Mouse (Mus musculus) hindbrain, embryonic 14.5 days (tissue): ENCODE results near the gene Nek10. TPM values are rescaled to one million over a fixed set of nuclear protein-coding genes. Genes with fewer than 3 reads are reported as not detected.
"Not testable (repeated sequence)": the region's sequence is repeated elsewhere in the genome, so short reads cannot be mapped to it uniquely, and the experiment has no call there.

Experiments
- ATAC-seq: fragments of 200-750 bp; cut with Nextera tagmentation; 2 replicates; pipeline ENCODE4 v1.8.0; 2017; ENCODE audit warnings: moderate number of reproducible peaks, mild to moderate bottlenecking, moderate TSS enrichment, moderate library complexity; ENCODE audit not compliant: low FRiP score
- DNase-seq: peaks from one replicate; pipeline ENCODE4 v3.0.0-alpha.2; 2015; ENCODE audit warnings: low spot score
- H3K27ac ChIP-seq: fragments of 300-500 bp; sonication (generic); 2 replicates; pipeline ENCODE4 v1.5.1; 2014; ENCODE audit warnings: mild to moderate bottlenecking, moderate library complexity
- H3K27me3 ChIP-seq: fragments of 300-500 bp; sonication (generic); 2 replicates; pipeline ENCODE4 v1.6.1; 2014; ENCODE audit warnings: mild to moderate bottlenecking, low read length, mixed read lengths; ENCODE audit not compliant: control insufficient read depth, insufficient read depth
- H3K36me3 ChIP-seq: fragments of 300-500 bp; sonication (generic); replicated peaks from 2 replicates; pipeline ENCODE4 v1.6.1; 2014; ENCODE audit not compliant: control insufficient read depth, insufficient read depth
- H3K4me1 ChIP-seq: fragments of 300-500 bp; sonication (generic); replicated peaks from 2 replicates; pipeline ENCODE4 v1.6.1; 2014; ENCODE audit warnings: antibody characterized with exemption, low read length, mixed read lengths; ENCODE audit not compliant: control insufficient read depth, insufficient read depth
- H3K4me2 ChIP-seq: fragments of 300-500 bp; sonication (generic); replicated peaks from 2 replicates; pipeline ENCODE4 v1.6.1; 2014; ENCODE audit warnings: mild to moderate bottlenecking, moderate library complexity
- H3K4me3 ChIP-seq: fragments of 300-500 bp; sonication (generic); replicated peaks from 2 replicates; pipeline ENCODE4 v1.5.1; 2014; ENCODE audit warnings: mild to moderate bottlenecking, low read length
- H3K9ac ChIP-seq: fragments of 300-500 bp; sonication (generic); 2 replicates; pipeline ENCODE4 v1.6.1; 2014
- H3K9me3 ChIP-seq: fragments of 300-500 bp; sonication (generic); 2 replicates; pipeline ENCODE4 v1.6.1; 2016; ENCODE audit warnings: low read length; ENCODE audit not compliant: control insufficient read depth
- WGBS: fragments of 180-500 bp; shearing (Covaris S2); extraction: QIAGEN DNeasy Blood & Tissue Kit; methylation state at CpG from one replicate; pipeline ENCODE4 v1.1.7; 2014; 5-methylcytosine and 5-hydroxymethylcytosine counted together
- polyA plus RNA-seq: library from polyadenylated mRNA; unstranded; fragments of >200 nt; fragmentation: Nextera tagmentation; extraction: Ambion mirVana; gene quantifications from 2 replicates; pipeline ENCODE4 v1.2.1, GENCODE M21; 2014

Gene Nek10
- polyA plus RNA-seq, 1 experiment from 2014 or later: 0.25 TPM

GRCm38 (mm10) chr14:14959780-14960440 lies 156.7 kb downstream of the Nek10 start:
- 86% methylated on average over 2 of the region's 2 CpGs for WGBS
- H3K27ac ChIP-seq: peak overlapping the region; percentile 79
- H3K4me2 ChIP-seq: no peak overlapping the region
- peaks cover 10% of the 10 kb centered on the region; the same call in 1 of the 2 replicates for H3K4me1 ChIP-seq
- no peak overlapping the region for H3K9ac ChIP-seq
- no peak overlapping the region for H3K4me3 ChIP-seq
- no peaks in the 10 kb centered on the region for H3K27me3 ChIP-seq
- DNase-seq: no peak
- ATAC-seq: peak; percentile 78
- H3K36me3 ChIP-seq: no peaks in the 10 kb centered on the region
- no peaks in the 10 kb centered on the region for H3K9me3 ChIP-seq

DNA sequence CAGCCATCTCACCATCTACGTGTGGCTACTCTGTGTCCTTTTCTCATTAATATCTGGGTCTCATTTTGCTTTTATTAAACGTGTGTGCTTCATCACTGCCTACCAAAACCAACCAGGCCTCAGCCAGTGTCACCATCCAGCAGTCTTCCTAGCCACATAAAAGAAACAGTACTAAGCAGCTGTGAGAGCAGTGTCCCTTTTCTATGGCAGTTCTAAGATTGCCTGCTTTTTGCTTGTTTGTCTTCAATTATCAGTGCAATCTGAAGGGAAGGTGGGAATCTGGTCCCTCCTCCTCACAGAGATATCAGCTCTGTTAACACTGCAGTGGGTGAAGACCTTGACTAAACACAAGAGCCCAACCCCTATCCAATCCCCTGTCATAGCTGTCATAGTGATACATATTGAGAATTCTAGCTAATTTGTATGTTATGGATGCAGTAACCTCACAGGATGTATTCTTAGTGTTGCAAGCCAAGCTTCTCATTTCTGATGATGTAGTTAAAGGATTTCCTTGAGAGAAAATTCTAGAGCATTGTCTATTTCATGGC lies 157.3 kb downstream of the Nek10 start:
- H3K4me3 ChIP-seq: no peak overlapping the region
- no peaks in the 10 kb centered on the region for H3K9me3 ChIP-seq
- no peak overlapping the region for H3K9ac ChIP-seq
- peak overlapping the region; percentile 79 for H3K27ac ChIP-seq
- H3K36me3 ChIP-seq: no peaks in the 10 kb centered on the region
- H3K4me1 ChIP-seq: peaks cover 10% of the 10 kb centered on the region; the same call in 1 of the 2 replicates
- peak; percentile 62; the same call in 1 of the 2 replicates for ATAC-seq
- WGBS: 53% methylated on average over 2 of the region's 2 CpGs
- no peak overlapping the region for H3K4me2 ChIP-seq
- no peaks in the 10 kb centered on the region for H3K27me3 ChIP-seq
- no peak for DNase-seq

DNA sequence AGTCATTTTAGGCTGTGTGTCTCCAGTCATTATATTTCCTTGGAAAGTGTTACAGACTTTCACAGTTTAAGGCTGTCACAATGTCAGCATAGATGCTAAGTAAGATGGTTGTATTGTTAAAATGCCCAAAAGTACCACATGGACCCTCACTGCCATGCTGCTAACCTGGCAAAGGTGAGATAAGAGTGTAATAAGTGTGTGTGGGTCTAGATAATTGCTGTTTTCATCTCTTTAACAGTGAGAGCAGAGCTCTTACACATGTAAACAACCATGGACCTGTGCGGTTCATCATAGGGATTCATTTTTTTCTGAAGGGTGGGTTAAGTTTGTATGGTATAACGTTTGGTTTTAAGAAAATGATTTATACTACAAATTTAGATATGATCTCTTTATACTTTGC lies 167.4 kb downstream of the Nek10 start:
- H3K27ac ChIP-seq: no peak overlapping the region
- DNase-seq (no peak), ATAC-seq (no peak)
- H3K9ac ChIP-seq: no peak overlapping the region
- no peaks in the 10 kb centered on the region for H3K36me3 ChIP-seq
- no peaks in the 10 kb centered on the region for H3K4me1 ChIP-seq
- H3K27me3 ChIP-seq: no peaks in the 10 kb centered on the region
- H3K4me3 ChIP-seq: no peak overlapping the region
- H3K9me3 ChIP-seq: no peaks in the 10 kb centered on the region
- WGBS: 77% methylated on average over 2 of the region's 2 CpGs
- no peak overlapping the region for H3K4me2 ChIP-seq

DNA sequence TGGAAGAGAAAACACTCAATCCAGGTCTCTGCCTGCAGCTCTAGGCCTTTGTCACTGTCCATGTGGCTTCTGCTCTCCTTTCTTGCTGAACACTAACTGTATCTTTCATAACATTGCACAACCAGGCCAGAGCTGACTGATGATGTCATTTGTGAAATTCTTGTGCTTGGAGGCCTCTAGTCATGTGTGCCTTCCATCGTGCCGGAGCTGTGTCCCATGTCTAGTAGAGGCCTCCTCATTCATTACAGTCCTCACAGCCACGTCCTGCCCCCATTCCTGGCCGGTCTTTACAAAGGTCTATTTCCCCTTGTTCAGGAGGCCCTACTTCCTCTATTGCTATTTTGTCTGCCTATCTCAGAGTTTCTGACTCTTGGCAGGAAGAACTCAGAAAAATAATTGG lies 167.8 kb downstream of the Nek10 start:
- Histone ChIP-seq H3K27ac (no peak overlapping the region), H3K9ac (no peak overlapping the region), H3K27me3 (no peaks in the 10 kb centered on the region), H3K4me1 (no peaks in the 10 kb centered on the region), H3K4me2 (no peak overlapping the region), H3K9me3 (no peaks in the 10 kb centered on the region), H3K36me3 (no peaks in the 10 kb centered on the region), H3K4me3 (no peak overlapping the region)
- ATAC-seq (no peak), DNase-seq (no peak)
- WGBS: 75% methylated on average over 4 of the region's 4 CpGs

DNA sequence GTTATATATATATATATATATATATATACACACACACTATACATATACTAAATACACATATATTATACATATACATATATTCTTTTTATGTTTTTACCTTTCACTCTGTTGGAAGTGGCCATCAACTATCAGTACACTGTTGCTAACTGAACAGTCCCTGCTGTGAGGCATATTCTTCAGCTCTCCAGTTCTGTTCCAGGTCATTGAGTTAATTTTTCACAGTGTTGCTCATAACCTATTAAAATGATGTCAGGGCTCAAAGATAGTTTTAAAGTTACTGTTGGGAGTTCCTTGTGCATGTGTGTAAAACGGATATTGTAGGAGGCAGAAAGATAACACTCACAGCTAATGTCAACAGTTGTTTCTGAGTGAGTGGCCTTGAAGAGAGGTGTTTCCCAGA lies 170.9 kb downstream of the Nek10 start:
- Histone ChIP-seq H3K9me3 (no peaks in the 10 kb centered on the region), H3K27me3 (no peaks in the 10 kb centered on the region), H3K9ac (no peak overlapping the region), H3K4me2 (no peak overlapping the region), H3K27ac (no peak overlapping the region), H3K36me3 (no peaks in the 10 kb centered on the region), H3K4me1 (no peaks in the 10 kb centered on the region), H3K4me3 (no peak overlapping the region)
- DNase-seq: no peak
- WGBS: 51% methylated on average over 1 of the region's 1 CpGs
- no peak for ATAC-seq

DNA sequence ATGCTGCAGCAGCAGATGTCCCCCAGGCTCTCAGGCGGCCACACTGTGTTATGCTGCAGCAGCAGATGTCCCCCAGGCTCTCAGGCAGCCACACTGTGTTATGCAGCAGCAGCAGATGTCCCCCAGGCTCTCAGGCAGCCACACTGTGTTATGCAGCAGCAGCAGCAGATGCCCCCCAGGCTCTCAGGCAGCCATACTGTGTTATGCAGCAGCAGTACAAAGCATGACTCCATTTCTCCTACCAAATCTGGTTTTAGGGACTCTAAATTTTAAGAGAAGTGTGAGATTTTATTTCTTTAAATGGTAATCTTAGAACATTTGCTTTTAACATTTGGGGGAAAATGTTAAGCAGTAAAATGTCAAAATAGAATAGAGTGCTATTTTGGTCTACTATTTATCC lies 180.9 kb downstream of the Nek10 start:
- not testable (repeated sequence) for DNase-seq

GRCm38 (mm10) chr14:14984710-14985647 lies 181.8 kb downstream of the Nek10 start:
- ATAC-seq: peak; percentile 89
- no peaks in the 10 kb centered on the region for H3K4me1 ChIP-seq

More for the DNA sequence above, 180.9 kb downstream of the Nek10 start:
- not testable (repeated sequence) for H3K9me3 ChIP-seq, H3K27me3 ChIP-seq, H3K4me2 ChIP-seq, H3K36me3 ChIP-seq, H3K4me1 ChIP-seq, H3K4me3 ChIP-seq, H3K27ac ChIP-seq, ATAC-seq, H3K9ac ChIP-seq
- 22% methylated on average over 1 of the region's 1 CpGs for WGBS

GRCm38 (mm10) chr14:14987403-14987802 lies 184.2 kb downstream of the Nek10 start:
- no peaks in the 10 kb centered on the region for H3K27me3 ChIP-seq
- H3K9ac ChIP-seq: no peak overlapping the region
- H3K4me2 ChIP-seq: no peak overlapping the region
- H3K27ac ChIP-seq: no peak overlapping the region
- DNase-seq: no peak
- H3K4me1 ChIP-seq: no peaks in the 10 kb centered on the region
- H3K9me3 ChIP-seq: no peaks in the 10 kb centered on the region
- H3K4me3 ChIP-seq: no peak overlapping the region
- ATAC-seq: no peak
- no peaks in the 10 kb centered on the region for H3K36me3 ChIP-seq
- 44% methylated on average over 1 of the region's 1 CpGs for WGBS

More at GRCm38 (mm10) chr14:14984710-14985647, 181.8 kb downstream of the Nek10 start:
- H3K36me3 ChIP-seq: no peaks in the 10 kb centered on the region
- H3K9me3 ChIP-seq: no peaks in the 10 kb centered on the region
- H3K4me3 ChIP-seq: no peak overlapping the region
- H3K9ac ChIP-seq: no peak overlapping the region
- no peak overlapping the region for H3K27ac ChIP-seq
- 44% methylated on average over 11 of the region's 11 CpGs for WGBS
- no peak overlapping the region for H3K4me2 ChIP-seq
- no peaks in the 10 kb centered on the region for H3K27me3 ChIP-seq
- DNase-seq: peak; percentile 85

- WGBS: 76% methylated on average over 2 of the region's 2 CpGs
- Histone ChIP-seq H3K9ac (no peak overlapping the region), H3K9me3 (no peaks in the 10 kb centered on the region), H3K4me1 (no peaks in the 10 kb centered on the region), H3K27me3 (no peaks in the 10 kb centered on the region), H3K27ac (no peak overlapping the region), H3K4me3 (no peak overlapping the region), H3K36me3 (no peaks in the 10 kb centered on the region), H3K4me2 (no peak overlapping the region)
- ATAC-seq (no peak), DNase-seq (no peak)
These were observed 188.4 kb downstream of the Nek10 start for GRCm38 (mm10) chr14:14991642-14992041.
